Mouse (Mus musculus) embryonic facial prominence, embryonic 12.5 days (tissue): ENCODE measurements around the gene Nop2. TPM values are rescaled to one million over a fixed set of nuclear protein-coding genes. Genes with fewer than 3 reads are reported as not detected.

Experiments used
- ATAC-seq: fragments of 200-750 bp; cut with Nextera tagmentation; 2 replicates; pipeline ENCODE4 v1.8.0; 2017; ENCODE audit not compliant: insufficient number of reproducible peaks, insufficient read depth, low FRiP score, low TSS enrichment
- H3K27ac ChIP-seq: fragments of 300-500 bp; sonication (generic); 2 replicates; pipeline ENCODE4 v1.5.1; 2016; ENCODE audit warnings: mild to moderate bottlenecking
- H3K27me3 ChIP-seq: fragments of 300-500 bp; sonication (generic); 2 replicates; pipeline ENCODE4 v1.6.1; 2016; ENCODE audit warnings: mild to moderate bottlenecking, moderate library complexity
- H3K36me3 ChIP-seq: fragments of 300-500 bp; sonication (generic); 2 replicates; pipeline ENCODE4 v1.6.1; 2016; ENCODE audit warnings: mild to moderate bottlenecking
- H3K4me1 ChIP-seq: fragments of 300-500 bp; sonication (generic); 2 replicates; pipeline ENCODE4 v1.6.1; 2016
- H3K4me2 ChIP-seq: fragments of 300-500 bp; sonication (generic); replicated peaks from 2 replicates; pipeline ENCODE4 v1.6.1; 2016; ENCODE audit warnings: mild to moderate bottlenecking, moderate library complexity
- H3K4me3 ChIP-seq: fragments of 300-500 bp; sonication (generic); 2 replicates; pipeline ENCODE4 v1.5.1; 2016; ENCODE audit warnings: mild to moderate bottlenecking
- H3K9ac ChIP-seq: fragments of 300-500 bp; sonication (generic); 2 replicates; pipeline ENCODE4 v1.6.1; 2016; ENCODE audit warnings: mild to moderate bottlenecking, moderate library complexity
- H3K9me3 ChIP-seq: fragments of 300-500 bp; sonication (generic); 2 replicates; pipeline ENCODE4 v1.6.1; 2016; ENCODE audit warnings: mild to moderate bottlenecking, moderate library complexity
- WGBS: fragments of 180-500 bp; shearing (Covaris S2); methylation state at CpG from one replicate; pipeline ENCODE4 v1.1.7; 2016; 5-methylcytosine and 5-hydroxymethylcytosine counted together
- polyA plus RNA-seq: library from polyadenylated mRNA; unstranded; fragments of >200 nt; fragmentation: Nextera tagmentation; extraction: Ambion mirVana; gene quantifications from 2 replicates; pipeline ENCODE4 v1.2.1, GENCODE M21; 2016

The Nop2 gene
- polyA plus RNA-seq, 1 experiment from 2014 or later: 68.0 TPM

- Histone ChIP-seq H3K4me1 (no peaks in the 10 kb centered on the region), H3K27ac (no peak overlapping the region), H3K9ac (no peak overlapping the region), H3K36me3 (peaks cover 93% of the 10 kb centered on the region), H3K4me2 (no peak overlapping the region), H3K9me3 (no peaks in the 10 kb centered on the region), H3K4me3 (no peak overlapping the region), H3K27me3 (no peaks in the 10 kb centered on the region)
- ATAC-seq: no peak
- WGBS: 92% methylated on average over 8 of the region's 8 CpGs
Measured at GRCm38 (mm10) chr6:125119387-125119786, 12.3 kb upstream of the Nop2 start.

DNA sequence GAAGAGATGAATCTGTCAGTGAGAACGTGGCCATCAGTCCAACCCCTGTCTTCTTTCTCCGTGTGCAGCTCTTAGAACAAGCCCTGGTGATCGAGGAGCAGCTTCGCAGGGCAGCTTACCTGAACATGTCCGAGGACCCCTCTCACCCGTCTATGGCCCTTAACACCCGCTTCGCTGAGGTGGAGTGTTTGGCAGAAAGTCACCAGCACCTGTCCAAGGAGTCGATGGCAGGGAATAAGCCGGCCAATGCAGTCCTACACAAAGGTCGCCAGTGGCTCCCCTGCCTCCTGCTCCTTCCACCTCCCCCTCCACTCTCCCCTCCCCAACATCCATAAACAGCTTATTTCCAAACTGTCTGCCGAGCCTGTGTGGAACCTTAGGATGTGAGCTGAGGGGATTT lies 3.0 kb upstream of the Nop2 start:
- H3K27ac ChIP-seq: no peak overlapping the region
- ATAC-seq: no peak

GRCm38 (mm10) chr6:125129710-125130402 lies 1.9 kb upstream of the Nop2 start:
- H3K4me1 ChIP-seq: peaks cover 9% of the 10 kb centered on the region
- 88% methylated on average over 18 of the region's 20 CpGs for WGBS
- no peaks in the 10 kb centered on the region for H3K27me3 ChIP-seq
- peaks cover 67% of the 10 kb centered on the region for H3K36me3 ChIP-seq
- H3K9me3 ChIP-seq: no peaks in the 10 kb centered on the region
- no peak overlapping the region for H3K4me2 ChIP-seq
- no peak overlapping the region for H3K4me3 ChIP-seq
- no peak for ATAC-seq
- H3K27ac ChIP-seq: no peak overlapping the region
- no peak overlapping the region for H3K9ac ChIP-seq

More for the DNA sequence above, 3.0 kb upstream of the Nop2 start:
- H3K4me3 ChIP-seq: no peak overlapping the region
- no peak overlapping the region for H3K4me2 ChIP-seq
- no peaks in the 10 kb centered on the region for H3K27me3 ChIP-seq
- WGBS: 92% methylated on average over 12 of the region's 12 CpGs
- peaks cover 9% of the 10 kb centered on the region for H3K4me1 ChIP-seq
- no peak overlapping the region for H3K9ac ChIP-seq
- H3K9me3 ChIP-seq: no peaks in the 10 kb centered on the region
- H3K36me3 ChIP-seq: peaks cover 67% of the 10 kb centered on the region

DNA sequence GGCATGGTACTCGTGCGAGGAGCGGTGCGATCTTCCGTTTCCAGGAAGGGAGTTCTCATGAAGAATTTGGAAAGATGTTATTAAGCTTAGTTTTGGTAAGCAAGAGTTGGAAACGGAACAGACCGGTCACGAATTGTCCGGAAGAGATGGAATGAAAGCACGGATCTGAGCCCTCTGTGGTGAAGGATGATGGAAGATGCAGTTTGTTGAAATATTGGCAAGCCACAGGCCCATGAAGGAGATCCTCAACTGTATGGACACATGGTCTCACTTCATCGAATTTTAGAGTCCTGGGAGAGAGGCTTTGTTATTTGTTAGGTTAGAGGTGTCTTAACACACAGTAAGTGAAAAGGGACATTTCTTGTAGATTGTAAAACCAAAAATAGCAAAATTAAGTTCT lies 761 bp downstream of the Nop2 start:
- no peaks in the 10 kb centered on the region for H3K27me3 ChIP-seq
- H3K4me2 ChIP-seq: peak overlapping the region; percentile 70
- peaks cover 9% of the 10 kb centered on the region for H3K4me1 ChIP-seq
- WGBS: 8% methylated on average over 11 of the region's 11 CpGs
- no peak for ATAC-seq
- peak overlapping the region; percentile 79 for H3K4me3 ChIP-seq
- H3K27ac ChIP-seq: no peak overlapping the region
- no peaks in the 10 kb centered on the region for H3K9me3 ChIP-seq
- peaks cover 65% of the 10 kb centered on the region for H3K36me3 ChIP-seq
- H3K9ac ChIP-seq: peak overlapping the region; percentile 67

- no peak overlapping the region for H3K9ac ChIP-seq
- peaks cover 9% of the 10 kb centered on the region for H3K4me1 ChIP-seq
- H3K4me2 ChIP-seq: no peak overlapping the region
- WGBS: 92% methylated on average over 19 of the region's 19 CpGs
- no peak overlapping the region for H3K27ac ChIP-seq
- H3K4me3 ChIP-seq: no peak overlapping the region
- no peaks in the 10 kb centered on the region for H3K27me3 ChIP-seq
- H3K9me3 ChIP-seq: no peaks in the 10 kb centered on the region
- no peak for ATAC-seq
- peaks cover 88% of the 10 kb centered on the region for H3K36me3 ChIP-seq
Measured at GRCm38 (mm10) chr6:125137002-125137671, 5.4 kb downstream of the Nop2 start.

DNA sequence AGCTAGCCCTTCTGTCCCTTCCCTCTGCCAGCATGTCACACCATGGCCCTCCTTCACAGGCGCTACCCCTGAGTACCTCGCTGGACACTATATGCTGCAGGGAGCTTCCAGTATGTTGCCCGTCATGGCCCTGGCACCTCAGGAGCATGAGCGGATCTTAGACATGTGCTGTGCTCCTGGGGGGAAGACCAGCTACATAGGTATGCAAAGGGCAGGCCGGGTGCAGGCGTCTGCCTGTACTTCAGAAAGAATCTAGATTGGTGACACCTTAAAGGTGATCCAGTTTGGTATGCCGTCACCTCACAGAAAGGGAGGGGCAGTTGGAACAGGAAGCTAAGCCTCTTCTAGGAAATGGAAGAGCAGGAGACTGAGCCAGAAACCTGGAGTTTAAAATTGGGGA lies 8.0 kb downstream of the Nop2 start:
- H3K27ac ChIP-seq: no peak overlapping the region
- H3K4me1 ChIP-seq: 0 out of 2 replicates have a peak, but pooled peaks cover 7% of the 10 kb centered on the region
- no peak for ATAC-seq
- WGBS: 92% methylated on average over 7 of the region's 7 CpGs
- H3K27me3 ChIP-seq: no peaks in the 10 kb centered on the region
- H3K9ac ChIP-seq: no peak overlapping the region
- peaks cover 93% of the 10 kb centered on the region for H3K36me3 ChIP-seq
- H3K4me3 ChIP-seq: no peak overlapping the region
- H3K4me2 ChIP-seq: no peak overlapping the region
- H3K9me3 ChIP-seq: no peaks in the 10 kb centered on the region

DNA sequence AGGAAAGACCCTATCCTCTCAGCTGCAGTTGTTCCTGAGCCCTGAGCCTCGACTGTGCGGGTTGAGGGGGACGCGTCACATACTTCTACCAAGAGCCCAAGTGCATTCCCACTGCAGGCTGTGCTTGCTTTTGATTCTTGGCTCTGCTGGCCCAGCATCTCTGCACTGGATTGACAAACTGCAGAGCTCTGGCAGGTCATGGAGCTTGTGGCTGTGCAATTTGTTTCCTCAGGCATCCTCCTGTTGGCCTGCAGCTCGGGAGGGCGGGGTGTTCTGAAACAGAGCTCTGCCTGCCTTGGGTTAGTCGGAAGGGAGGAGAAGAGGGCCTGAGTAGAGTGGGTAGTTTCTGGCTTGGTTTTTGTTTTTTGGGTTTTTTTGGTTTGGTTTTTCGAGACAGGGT lies 10.7 kb downstream of the Nop2 start:
- H3K36me3 ChIP-seq: peaks cover 69% of the 10 kb centered on the region
- ATAC-seq: no peak
- no peak overlapping the region for H3K27ac ChIP-seq
- H3K27me3 ChIP-seq: no peaks in the 10 kb centered on the region
- no peak overlapping the region for H3K9ac ChIP-seq
- no peak overlapping the region for H3K4me3 ChIP-seq
- no peak overlapping the region for H3K4me2 ChIP-seq
- 92% methylated on average over 8 of the region's 8 CpGs for WGBS
- peaks cover 27% of the 10 kb centered on the region for H3K4me1 ChIP-seq
- no peaks in the 10 kb centered on the region for H3K9me3 ChIP-seq

GRCm38 (mm10) chr6:125143128-125143527 lies 11.4 kb downstream of the Nop2 start:
- H3K9me3 ChIP-seq: no peaks in the 10 kb centered on the region
- ATAC-seq: no peak
- H3K4me1 ChIP-seq: peaks cover 31% of the 10 kb centered on the region
- no peak overlapping the region for H3K4me3 ChIP-seq
- H3K27ac ChIP-seq: no peak overlapping the region
- no peak overlapping the region for H3K9ac ChIP-seq
- H3K27me3 ChIP-seq: no peaks in the 10 kb centered on the region
- H3K36me3 ChIP-seq: peaks cover 62% of the 10 kb centered on the region
- H3K4me2 ChIP-seq: no peak overlapping the region
- 83% methylated on average over 3 of the region's 3 CpGs for WGBS

DNA sequence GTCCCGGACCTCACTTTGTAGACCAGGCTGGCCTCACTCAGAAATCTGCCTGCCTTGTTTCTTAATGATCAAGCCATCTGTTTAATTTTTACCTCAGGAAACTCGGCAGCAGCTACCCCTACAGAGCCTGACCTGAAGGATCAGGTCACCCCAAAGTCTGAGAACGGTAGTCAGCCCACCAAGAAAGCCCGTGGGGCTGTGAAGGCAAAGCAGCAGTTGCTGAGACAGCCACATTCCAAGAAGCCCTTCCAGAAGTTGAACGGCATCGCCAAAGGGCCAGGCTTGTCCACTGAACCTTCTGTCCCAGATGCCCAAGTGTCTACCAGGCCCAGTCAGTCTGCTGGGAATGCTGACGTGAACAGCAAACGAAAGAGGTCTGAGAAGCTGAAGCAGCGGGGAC lies 12.2 kb downstream of the Nop2 start:
- Histone ChIP-seq H3K9ac (no peak overlapping the region), H3K4me2 (no peak overlapping the region), H3K27ac (0 out of 2 replicates have a peak overlapping the region, but pooled peaks have one; percentile 19), H3K4me1 (peaks cover 34% of the 10 kb centered on the region), H3K4me3 (no peak overlapping the region), H3K27me3 (no peaks in the 10 kb centered on the region), H3K36me3 (peaks cover 55% of the 10 kb centered on the region), H3K9me3 (no peaks in the 10 kb centered on the region)
- ATAC-seq: no peak
- 82% methylated on average over 9 of the region's 9 CpGs for WGBS

- peaks cover 34% of the 10 kb centered on the region for H3K4me1 ChIP-seq
- H3K27ac ChIP-seq: peak within 1 kb of the TSS; percentile 93
- ATAC-seq: peak; percentile 92
- peak within 1 kb of the TSS; percentile 74 for H3K4me3 ChIP-seq
- H3K4me2 ChIP-seq: peak within 1 kb of the TSS; percentile 93
- WGBS: 0% methylated on average over 16 of the region's 16 CpGs
- peak within 1 kb of the TSS; percentile 88 for H3K9ac ChIP-seq
- no peaks in the 10 kb centered on the region for H3K9me3 ChIP-seq
- H3K27me3 ChIP-seq: no peaks in the 10 kb centered on the region
- peaks cover 45% of the 10 kb centered on the region for H3K36me3 ChIP-seq
Measured at GRCm38 (mm10) chr6:125145001-125145400, 13.3 kb downstream of the Nop2 start, which contains the start of gene Iffo1. Gene Iffo1, plus strand, starts transcription at chr6:125145241.

GRCm38 (mm10) chr6:125145479-125145951 lies 13.8 kb downstream of the Nop2 start:
- peaks cover 34% of the 10 kb centered on the region for H3K4me1 ChIP-seq
- H3K9me3 ChIP-seq: no peaks in the 10 kb centered on the region
- H3K9ac ChIP-seq: peak overlapping the region; percentile 88
- peak overlapping the region; percentile 74 for H3K4me3 ChIP-seq
- H3K4me2 ChIP-seq: peak overlapping the region; percentile 93
- ATAC-seq: peak; percentile 59
- no peaks in the 10 kb centered on the region for H3K27me3 ChIP-seq
- peaks cover 40% of the 10 kb centered on the region for H3K36me3 ChIP-seq
- H3K27ac ChIP-seq: peak overlapping the region; percentile 93
- WGBS: 2% methylated on average over 35 of the region's 35 CpGs

DNA sequence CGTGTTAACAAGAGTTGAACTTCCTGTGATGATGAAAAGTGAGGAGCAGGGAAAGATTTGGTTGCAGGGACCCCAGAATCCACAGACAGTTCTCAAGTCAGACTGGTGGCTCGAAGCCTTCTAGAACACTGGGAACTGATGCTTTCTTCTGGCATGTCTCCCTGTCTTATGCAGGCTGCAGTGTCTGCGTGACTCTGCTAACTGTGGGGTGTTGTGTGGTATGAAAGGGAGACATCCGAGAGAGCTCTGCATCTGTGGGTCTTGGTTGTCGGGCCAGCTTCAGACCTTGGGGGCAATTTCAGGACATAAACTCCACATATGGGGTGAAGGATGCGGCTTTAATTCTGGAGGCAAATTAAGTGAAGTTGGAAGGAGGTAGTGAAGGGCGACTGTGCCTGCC lies 14.4 kb downstream of the Nop2 start:
- peak overlapping the region; percentile 93 for H3K27ac ChIP-seq
- H3K9me3 ChIP-seq: no peaks in the 10 kb centered on the region
- peak overlapping the region; percentile 88 for H3K9ac ChIP-seq
- peak overlapping the region; percentile 74 for H3K4me3 ChIP-seq
- 44% methylated on average over 7 of the region's 7 CpGs for WGBS
- peak overlapping the region; percentile 93 for H3K4me2 ChIP-seq
- ATAC-seq: no peak
- no peaks in the 10 kb centered on the region for H3K27me3 ChIP-seq
- H3K36me3 ChIP-seq: peaks cover 35% of the 10 kb centered on the region
- peaks cover 34% of the 10 kb centered on the region for H3K4me1 ChIP-seq
